Mouse (Mus musculus) midbrain, embryonic 10.5 days (tissue): ENCODE results near the gene Gm9857. TPM values are rescaled to one million over a fixed set of nuclear protein-coding genes. Genes with fewer than 3 reads are reported as not detected.

Experiments used
- DNase-seq: peaks from one replicate; pipeline ENCODE4 v3.0.0-alpha.2; 2017; ENCODE audit warnings: low spot score
- H3K27ac ChIP-seq: fragments of 300-500 bp; sonication (generic); replicated peaks from 2 replicates; pipeline ENCODE4 v1.5.1; 2016; ENCODE audit warnings: mild to moderate bottlenecking
- H3K27me3 ChIP-seq: fragments of 300-500 bp; sonication (generic); 2 replicates; pipeline ENCODE4 v1.6.1; 2016; ENCODE audit warnings: low read depth, mild to moderate bottlenecking; ENCODE audit not compliant: poor library complexity, severe bottlenecking
- H3K36me3 ChIP-seq: fragments of 300-500 bp; sonication (generic); 2 replicates; pipeline ENCODE4 v1.6.1; 2016; ENCODE audit warnings: mild to moderate bottlenecking, moderate library complexity
- H3K4me1 ChIP-seq: fragments of 300-500 bp; sonication (generic); 2 replicates; pipeline ENCODE4 v1.6.1; 2016
- H3K4me3 ChIP-seq: fragments of 300-500 bp; sonication (generic); 2 replicates; pipeline ENCODE4 v1.5.1; 2016; ENCODE audit warnings: mild to moderate bottlenecking, moderate library complexity
- H3K9me3 ChIP-seq: fragments of 300-500 bp; sonication (generic); replicated peaks from 2 replicates; pipeline ENCODE4 v1.6.1; 2016; ENCODE audit warnings: mild to moderate bottlenecking
- WGBS: fragments of 180-500 bp; shearing (Covaris S2); methylation state at CpG from one replicate; pipeline ENCODE4 v1.1.7; 2016; 5-methylcytosine and 5-hydroxymethylcytosine counted together
- polyA plus RNA-seq: library from polyadenylated mRNA; unstranded; fragments of >200 nt; fragmentation: Nextera tagmentation; extraction: Ambion mirVana; gene quantifications from 2 replicates; pipeline ENCODE4 v1.2.1, GENCODE M21; 2016

The Gm9857 gene
- polyA plus RNA-seq, 1 experiment from 2014 or later = not detected

DNA sequence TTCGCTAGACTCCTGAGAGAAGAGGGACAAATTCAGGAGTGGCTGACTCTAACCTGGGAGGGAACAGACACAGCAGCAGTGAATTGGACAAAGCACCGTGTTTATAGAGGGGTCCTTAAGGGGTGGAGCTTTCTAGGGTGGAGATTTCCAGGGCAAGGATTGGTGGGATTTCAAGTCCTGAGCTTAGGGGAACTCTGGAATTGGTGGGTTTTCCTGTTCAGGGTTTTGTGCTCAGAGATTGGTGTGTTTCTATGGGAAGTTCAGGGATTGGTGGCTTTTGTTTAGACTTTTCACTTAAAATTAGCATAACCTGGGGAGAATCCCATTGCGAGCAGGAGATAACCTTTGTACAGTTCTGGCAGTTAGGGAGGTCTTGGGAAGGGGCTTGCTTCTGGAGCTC is 22.3 kb downstream of the Gm9857 start:
- WGBS = 49% methylated on average over 3 of the region's 3 CpGs
- H3K4me1 ChIP-seq = peaks cover 13% of the 10 kb centered on the region; the same call in 1 of the 2 replicates
- H3K27ac ChIP-seq = no peak overlapping the region
- no peaks in the 10 kb centered on the region for H3K27me3 ChIP-seq
- H3K36me3 ChIP-seq = no peaks in the 10 kb centered on the region
- no peaks in the 10 kb centered on the region for H3K9me3 ChIP-seq
- no peak for DNase-seq
- H3K4me3 ChIP-seq = no peak overlapping the region

DNA sequence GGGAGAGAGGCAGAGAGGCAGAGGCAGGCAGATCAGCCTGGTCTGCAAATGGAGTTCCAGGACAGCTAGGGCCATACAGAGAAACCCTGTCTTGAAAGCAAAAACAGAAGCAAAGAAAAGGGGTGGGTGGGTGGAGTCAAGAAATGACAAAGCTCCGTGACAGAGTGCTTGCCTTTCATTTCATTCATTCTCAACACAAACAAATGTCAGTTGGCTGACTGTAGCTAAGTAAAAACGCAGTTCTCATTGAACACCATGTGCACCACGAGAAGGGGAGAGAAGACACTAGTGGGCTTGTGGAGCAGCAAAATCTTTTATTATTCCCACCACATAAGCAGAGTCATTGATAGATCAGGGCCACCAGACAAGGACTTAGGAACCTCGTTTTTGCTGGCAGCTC is 23.4 kb downstream of the Gm9857 start:
- Histone ChIP-seq H3K4me3 (no peak overlapping the region), H3K27me3 (no peaks in the 10 kb centered on the region), H3K9me3 (no peaks in the 10 kb centered on the region), H3K4me1 (peaks cover 16% of the 10 kb centered on the region), H3K27ac (no peak overlapping the region), H3K36me3 (no peaks in the 10 kb centered on the region)
- 59% methylated on average over 4 of the region's 4 CpGs for WGBS
- DNase-seq = no peak

DNA sequence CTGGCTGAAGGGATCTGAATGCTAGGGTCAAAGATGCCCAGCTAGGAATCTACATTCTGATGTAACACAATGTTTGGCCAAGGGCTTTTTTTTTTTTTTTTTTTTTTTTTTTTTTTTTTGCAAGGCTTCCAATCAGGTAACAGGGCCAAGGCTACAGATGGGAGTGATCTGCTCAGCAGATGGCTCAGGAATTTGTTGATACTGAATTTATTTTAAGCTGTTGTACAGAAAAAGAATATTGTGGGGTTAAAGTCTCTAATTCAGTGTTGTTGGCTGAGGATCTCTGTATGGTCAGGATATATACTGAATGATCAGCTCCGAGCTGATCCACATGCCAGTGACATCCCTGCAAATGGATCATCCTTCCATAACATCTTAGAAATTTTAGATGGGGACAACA is 24.2 kb downstream of the Gm9857 start:
- Histone ChIP-seq H3K27me3 (no peaks in the 10 kb centered on the region), H3K27ac (no peak overlapping the region), H3K4me3 (no peak overlapping the region), H3K9me3 (no peaks in the 10 kb centered on the region), H3K36me3 (no peaks in the 10 kb centered on the region), H3K4me1 (peaks cover 14% of the 10 kb centered on the region)
- WGBS = 86% methylated on average over 1 of the region's 1 CpGs
- no peak for DNase-seq

DNA sequence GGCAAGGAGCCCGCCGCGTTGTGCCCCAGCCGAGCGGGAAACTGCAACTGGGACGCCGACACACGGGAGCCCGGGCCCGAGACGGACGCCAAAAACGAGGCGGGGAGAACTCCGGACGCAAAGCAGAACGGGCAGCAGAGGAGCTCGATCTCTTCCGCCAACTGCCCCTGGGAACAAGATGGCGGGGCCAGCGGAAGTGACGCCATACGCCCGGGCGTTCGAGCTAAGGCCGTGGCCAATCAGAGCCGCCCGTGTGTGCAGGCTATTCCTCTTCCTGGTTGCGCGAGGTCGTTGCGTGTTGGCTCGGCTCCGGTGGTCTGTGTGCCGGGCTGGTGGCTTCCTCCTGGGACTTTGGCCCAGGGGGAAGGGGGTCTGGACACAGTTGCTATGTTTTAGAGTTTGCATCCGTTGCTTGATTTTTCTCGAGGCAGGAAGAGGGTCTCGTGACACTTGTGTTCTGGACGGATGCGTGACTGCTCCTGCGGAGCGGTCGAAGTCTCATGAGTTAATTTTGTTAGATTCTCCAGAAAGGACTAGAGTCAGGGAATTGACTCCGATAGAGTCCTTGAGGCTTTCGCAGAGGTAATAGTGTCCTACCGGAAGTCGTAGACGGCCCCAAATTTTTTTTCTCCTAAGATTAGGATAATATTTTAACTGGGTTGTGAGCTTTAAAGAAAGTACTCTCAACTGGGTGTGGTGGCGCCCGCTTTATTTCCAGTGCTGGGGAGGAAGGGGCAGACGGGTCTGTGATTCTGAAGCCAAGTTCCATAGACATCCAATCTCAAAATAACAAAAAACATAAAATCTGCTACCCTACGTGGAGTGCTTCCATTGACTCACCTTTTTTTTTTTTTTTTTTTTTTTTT is 28.5 kb downstream of the Gm9857 start, which contains the start of gene Prpf38b:
Gene Prpf38b, minus strand, starts transcription at position 180 of the 866 bp plus-strand sequence.
- no peaks in the 10 kb centered on the region for H3K27me3 ChIP-seq
- H3K4me1 ChIP-seq = peaks cover 22% of the 10 kb centered on the region
- DNase-seq = peak; percentile 99
- no peaks in the 10 kb centered on the region for H3K9me3 ChIP-seq
- under 1% methylated on average over 53 of the region's 53 CpGs for WGBS
- peak within 1 kb of the TSS; percentile 97 for H3K27ac ChIP-seq
- peaks cover 22% of the 10 kb centered on the region for H3K36me3 ChIP-seq
- peak within 1 kb of the TSS; percentile 99 for H3K4me3 ChIP-seq

DNA sequence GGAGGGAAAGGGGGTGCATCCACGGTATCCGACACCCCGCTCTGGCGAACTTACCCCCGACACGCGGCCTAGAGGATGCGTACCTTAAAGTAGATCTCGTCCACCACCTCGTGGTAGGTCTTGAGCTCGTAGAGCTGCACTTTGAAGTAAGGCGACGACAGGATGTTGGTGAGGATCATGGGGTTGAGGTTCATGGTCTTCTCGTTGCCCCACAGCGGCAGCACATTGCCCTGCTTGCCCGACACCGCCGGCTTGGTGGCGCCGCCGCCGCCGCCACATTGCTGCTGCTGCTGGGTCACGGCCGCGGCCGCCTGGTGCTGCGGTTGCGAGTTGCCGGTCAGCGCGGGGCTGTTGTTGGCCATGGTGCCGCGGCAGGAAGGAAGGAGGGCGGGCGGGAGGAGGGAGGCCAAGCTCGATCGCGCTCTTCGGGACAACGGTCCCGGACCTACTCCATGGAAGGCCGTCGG is 29.1 kb downstream of the Gm9857 start:
- H3K4me3 ChIP-seq = peak overlapping the region; percentile 99
- H3K9me3 ChIP-seq = no peaks in the 10 kb centered on the region
- DNase-seq = no peak
- peaks cover 18% of the 10 kb centered on the region for H3K4me1 ChIP-seq
- under 1% methylated on average over 34 of the region's 44 CpGs for WGBS
- H3K36me3 ChIP-seq = peaks cover 28% of the 10 kb centered on the region
- peak overlapping the region; percentile 97 for H3K27ac ChIP-seq
- no peaks in the 10 kb centered on the region for H3K27me3 ChIP-seq

DNA sequence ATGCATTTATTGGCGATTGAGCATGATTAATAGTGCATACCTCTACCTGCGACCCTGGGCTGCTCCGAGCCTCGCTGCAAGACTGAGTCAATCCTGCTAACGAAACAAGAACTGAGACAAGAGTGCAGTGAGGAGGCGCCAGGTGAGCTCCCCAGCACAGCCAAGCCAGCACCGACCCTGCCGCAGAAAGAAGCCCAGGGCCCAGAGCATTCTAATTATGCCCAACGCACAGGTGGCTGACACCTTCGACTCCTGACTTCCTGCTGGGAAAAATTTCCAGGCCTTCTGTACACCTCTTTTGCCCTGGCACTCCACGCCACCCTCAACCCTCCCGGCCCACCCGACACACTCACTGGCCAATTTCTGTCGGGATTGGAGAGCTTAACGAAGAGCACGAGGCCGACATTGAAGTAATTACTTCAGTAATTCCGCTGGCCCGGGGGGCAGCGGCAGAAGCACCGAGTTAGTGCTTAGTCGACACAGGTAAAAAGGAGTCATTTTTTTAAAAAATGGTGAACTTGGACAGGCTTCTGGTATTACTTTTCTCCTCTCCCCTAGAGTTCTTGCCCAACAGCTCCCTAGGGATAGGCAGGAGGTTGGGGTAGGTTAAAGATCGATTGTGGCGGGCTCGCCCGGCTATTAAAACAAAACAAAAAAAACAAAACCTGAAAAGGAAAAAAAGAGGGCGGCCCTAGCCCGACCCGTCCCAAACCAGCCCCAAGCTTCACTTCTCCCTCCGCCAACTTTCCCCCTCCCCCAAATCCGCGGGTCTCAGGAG is 29.8 kb downstream of the Gm9857 start:
- peak overlapping the region; percentile 99 for H3K4me3 ChIP-seq
- H3K27me3 ChIP-seq = no peaks in the 10 kb centered on the region
- no peaks in the 10 kb centered on the region for H3K9me3 ChIP-seq
- H3K4me1 ChIP-seq = peaks cover 18% of the 10 kb centered on the region
- H3K27ac ChIP-seq = peak overlapping the region; percentile 97
- WGBS = under 1% methylated on average over 32 of the region's 32 CpGs
- peaks cover 35% of the 10 kb centered on the region for H3K36me3 ChIP-seq
- DNase-seq = peak; percentile 28

DNA sequence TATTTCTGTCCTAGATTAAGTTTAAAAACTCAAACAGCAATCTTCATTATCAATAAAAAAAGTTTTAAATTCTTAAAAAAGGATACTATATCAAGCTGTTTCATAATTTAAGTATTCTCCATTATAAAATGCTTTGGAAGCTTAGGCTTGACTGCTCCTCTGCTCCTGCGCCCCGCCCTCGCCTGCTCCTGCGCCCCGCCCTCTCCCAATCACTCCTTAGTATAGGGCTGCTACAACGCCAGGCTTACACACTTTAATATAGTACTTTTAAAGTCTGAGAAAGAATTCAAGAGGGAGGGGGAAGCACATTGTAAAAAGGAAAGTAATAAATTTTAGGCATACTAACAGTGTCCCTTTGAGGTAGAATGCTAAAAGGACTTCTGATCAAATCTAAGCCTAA is 37.3 kb downstream of the Gm9857 start:
- no peaks in the 10 kb centered on the region for H3K27me3 ChIP-seq
- no peaks in the 10 kb centered on the region for H3K9me3 ChIP-seq
- H3K27ac ChIP-seq = no peak overlapping the region
- no peak for DNase-seq
- WGBS = 93% methylated on average over 6 of the region's 6 CpGs
- H3K4me3 ChIP-seq = no peak overlapping the region
- H3K4me1 ChIP-seq = no peaks in the 10 kb centered on the region
- peaks cover 83% of the 10 kb centered on the region for H3K36me3 ChIP-seq

DNA sequence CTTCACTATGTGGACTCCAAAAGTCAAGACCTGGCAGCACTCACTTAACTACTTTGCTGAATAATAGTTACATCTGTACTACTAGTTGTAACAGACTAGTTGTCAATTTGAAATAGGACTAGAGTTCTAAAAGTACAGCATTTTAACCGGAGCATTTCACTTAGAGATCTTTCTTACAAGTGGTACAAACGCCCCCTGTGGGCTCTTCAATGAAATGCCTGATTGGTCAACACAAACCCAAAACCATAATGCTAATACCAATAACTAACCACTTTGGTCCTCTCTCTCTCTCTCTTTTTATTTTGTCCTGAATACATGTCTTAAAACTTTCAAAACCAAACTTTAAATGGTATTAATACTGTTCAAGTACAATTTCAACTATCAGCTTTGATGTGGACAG is 38.2 kb downstream of the Gm9857 start:
- no peak for DNase-seq
- H3K36me3 ChIP-seq = peaks cover 74% of the 10 kb centered on the region

DNA sequence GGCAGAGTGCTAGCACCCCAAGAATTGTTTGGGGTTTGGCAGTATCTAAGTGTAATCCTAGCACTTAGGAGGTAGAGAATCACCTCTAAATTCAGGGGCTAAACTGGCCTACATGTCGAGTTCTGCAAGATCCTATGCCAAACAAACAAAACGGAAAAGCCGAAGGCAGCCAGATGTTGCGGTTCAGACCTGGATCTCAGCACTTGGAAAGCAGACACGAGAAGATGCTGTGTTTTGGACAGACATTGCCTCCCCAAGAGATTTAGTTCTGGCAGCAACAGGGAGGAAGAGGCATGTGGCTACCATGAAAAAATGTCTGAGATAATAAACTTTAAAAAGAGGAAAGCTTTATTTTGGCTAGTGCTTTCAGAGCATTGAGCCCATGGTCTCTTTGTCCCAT is 39.6 kb downstream of the Gm9857 start:
- H3K27ac ChIP-seq = no peak overlapping the region
- no peaks in the 10 kb centered on the region for H3K4me1 ChIP-seq
- WGBS = 81% methylated on average over 5 of the region's 5 CpGs
- H3K9me3 ChIP-seq = no peaks in the 10 kb centered on the region
- H3K4me3 ChIP-seq = no peak overlapping the region
- H3K27me3 ChIP-seq = no peaks in the 10 kb centered on the region
- H3K36me3 ChIP-seq = peaks cover 60% of the 10 kb centered on the region
- no peak for DNase-seq

More for the DNA sequence above, 38.2 kb downstream of the Gm9857 start:
- 56% methylated on average over 2 of the region's 2 CpGs for WGBS
- Histone ChIP-seq H3K27ac (no peak overlapping the region), H3K27me3 (no peaks in the 10 kb centered on the region), H3K4me1 (no peaks in the 10 kb centered on the region), H3K9me3 (no peaks in the 10 kb centered on the region), H3K4me3 (no peak overlapping the region)

DNA sequence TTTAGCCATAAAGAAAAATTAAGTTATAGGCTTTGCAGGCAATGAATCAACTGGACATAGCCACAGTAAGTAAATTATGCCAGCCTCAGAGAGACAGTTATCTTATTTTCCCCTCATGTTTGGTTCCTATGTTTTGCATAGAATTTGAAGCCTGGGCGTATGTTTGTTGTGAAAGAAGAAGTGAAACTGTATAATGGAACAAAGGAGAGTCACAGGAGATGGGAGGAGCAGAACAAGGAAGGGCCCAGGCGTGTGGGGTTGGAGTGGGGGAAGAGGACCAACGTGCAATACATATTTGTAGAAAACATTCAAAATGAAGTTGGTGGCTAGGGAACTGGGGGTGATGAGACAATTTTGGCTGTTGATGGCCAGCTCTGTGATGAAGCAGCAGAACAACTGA is 40.1 kb downstream of the Gm9857 start:
- no peak overlapping the region for H3K27ac ChIP-seq
- no peak for DNase-seq
- H3K9me3 ChIP-seq = no peaks in the 10 kb centered on the region
- H3K4me3 ChIP-seq = no peak overlapping the region
- 76% methylated on average over 3 of the region's 3 CpGs for WGBS
- H3K27me3 ChIP-seq = no peaks in the 10 kb centered on the region
- peaks cover 55% of the 10 kb centered on the region for H3K36me3 ChIP-seq
- no peaks in the 10 kb centered on the region for H3K4me1 ChIP-seq

DNA sequence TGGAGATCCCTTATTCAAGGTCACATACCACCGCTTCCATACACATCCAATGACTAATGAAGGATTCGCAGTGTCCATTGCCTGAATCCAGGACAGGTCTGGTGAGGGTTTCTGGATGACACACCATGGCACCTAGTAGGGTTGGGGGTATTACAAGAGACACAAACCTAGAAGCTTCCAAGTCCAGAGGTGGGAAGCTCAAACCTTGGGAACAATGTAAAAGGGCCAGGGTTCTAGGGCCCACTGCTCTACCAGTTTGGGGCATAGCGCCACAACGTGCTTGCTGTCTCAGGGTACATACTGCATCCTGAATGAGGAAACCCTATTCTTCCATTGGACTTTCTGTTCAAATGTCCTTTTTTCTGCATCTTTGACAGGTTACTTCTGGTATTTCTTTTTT is 41.6 kb downstream of the Gm9857 start:
- Histone ChIP-seq H3K9me3 (no peaks in the 10 kb centered on the region), H3K27me3 (no peaks in the 10 kb centered on the region), H3K36me3 (peaks cover 40% of the 10 kb centered on the region), H3K4me3 (no peak overlapping the region), H3K4me1 (no peaks in the 10 kb centered on the region), H3K27ac (no peak overlapping the region)
- WGBS = 89% methylated on average over 4 of the region's 4 CpGs
- DNase-seq = no peak

DNA sequence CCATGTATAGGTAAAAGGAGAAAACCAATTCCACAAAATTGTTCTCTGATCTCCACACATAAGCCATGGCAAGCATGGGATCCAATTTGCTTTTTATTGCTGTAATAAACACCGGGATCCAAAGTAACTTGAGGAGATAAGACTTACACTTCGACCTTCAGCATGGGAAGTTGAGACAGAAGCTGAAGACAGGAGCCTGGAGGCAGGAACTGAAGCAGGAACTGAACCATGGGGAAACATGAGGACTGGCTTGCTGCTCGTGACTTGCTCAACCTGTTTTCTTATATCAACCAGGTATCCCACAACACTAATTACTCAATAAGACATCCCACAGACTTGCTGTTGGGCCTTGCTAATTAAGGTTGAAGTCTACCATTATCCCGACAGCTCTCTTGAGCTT is 47.3 kb downstream of the Gm9857 start:
- no peak for DNase-seq
- 77% methylated on average over 4 of the region's 4 CpGs for WGBS
- Histone ChIP-seq H3K4me3 (no peak overlapping the region), H3K4me1 (no peaks in the 10 kb centered on the region), H3K9me3 (no peaks in the 10 kb centered on the region), H3K27ac (no peak overlapping the region), H3K27me3 (no peaks in the 10 kb centered on the region), H3K36me3 (no peaks in the 10 kb centered on the region)

DNA sequence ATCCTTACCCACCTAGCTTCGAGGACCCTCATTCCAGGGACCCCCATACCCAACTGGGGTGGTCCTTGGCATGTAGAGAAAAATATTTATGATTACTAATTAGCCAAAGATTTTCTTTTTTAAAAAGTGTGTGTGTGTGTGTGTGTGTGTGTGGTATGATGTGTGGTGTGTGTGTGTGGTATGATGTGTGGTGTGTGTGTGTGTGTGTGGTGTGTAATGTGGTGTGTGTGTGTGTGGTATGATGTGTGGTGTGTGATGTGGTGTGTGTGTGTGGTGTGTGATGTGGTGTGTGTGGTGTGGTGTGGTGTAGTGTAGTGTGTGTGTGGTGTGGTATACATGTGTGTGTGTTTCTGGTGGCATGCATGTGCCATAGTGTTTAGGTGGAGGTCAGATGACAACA is 48.2 kb downstream of the Gm9857 start:
- no peak overlapping the region for H3K4me3 ChIP-seq
- no peak overlapping the region for H3K27ac ChIP-seq
- DNase-seq = no peak
- no peaks in the 10 kb centered on the region for H3K36me3 ChIP-seq
- H3K4me1 ChIP-seq = peaks cover 5% of the 10 kb centered on the region
- H3K27me3 ChIP-seq = no peaks in the 10 kb centered on the region
- no peaks in the 10 kb centered on the region for H3K9me3 ChIP-seq
- 75% methylated on average over 1 of the region's 1 CpGs for WGBS
